ENCODE assay signal across 8 mouse cellular contexts in the genomic region with DNA sequence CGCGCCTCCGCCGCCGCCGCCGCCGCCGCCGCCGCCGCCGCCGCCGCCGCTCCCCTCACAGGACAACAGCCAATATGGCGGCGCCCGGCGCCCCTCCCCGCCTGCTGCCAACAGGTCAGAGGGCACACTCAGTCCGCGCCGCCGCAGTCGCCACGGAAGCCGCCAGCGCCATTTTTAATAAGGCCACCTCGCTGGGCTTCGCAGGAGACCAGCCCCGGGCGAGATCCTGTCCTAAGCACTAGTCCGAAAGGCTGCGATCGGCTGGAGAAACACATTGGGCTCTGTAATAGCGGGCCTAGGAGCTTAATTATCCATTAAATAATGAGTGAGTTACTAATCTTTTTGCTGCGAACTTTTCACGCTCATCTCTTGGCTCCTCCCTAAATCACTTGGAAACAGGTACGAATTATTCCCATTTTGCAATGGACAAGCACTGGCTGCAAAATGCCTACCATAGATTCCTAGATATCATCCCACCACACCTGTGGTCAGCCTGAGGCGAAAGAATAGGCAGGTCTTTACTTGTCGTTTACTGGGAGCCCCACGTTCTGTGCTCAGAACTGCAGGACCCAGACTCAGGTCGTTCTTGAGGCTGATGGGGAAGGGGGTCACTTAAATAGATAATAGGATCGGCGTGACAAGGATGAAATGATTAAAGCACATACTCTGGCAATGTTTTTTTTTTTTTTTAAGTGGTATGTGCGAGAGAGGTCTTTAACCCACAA. TPM values are rescaled to one million over a fixed set of nuclear protein-coding genes. Genes with fewer than 3 reads are reported as not detected.
DNase-seq lines count a peak whose midpoint lies in the region; ATAC-seq and TF ChIP-seq lines count a peak whose summit lies in the region.

TSS of gene Fam193b (minus strand) at position 94 of the 725 bp plus-strand sequence.

- peaks cover 35% of the 10 kb centered on the region for H3K4me1 ChIP-seq in forebrain, embryonic 15.5 days
- H3K4me1 ChIP-seq in lung, adult 2 months (ENCODE audit: control insufficient read depth, insufficient read depth, low read length), result peaks cover 5% of the 10 kb centered on the region

- H3K27ac ChIP-seq in forebrain, embryonic 15.5 days (replicated peaks), result peak within 1 kb of the TSS; percentile 92

- DNase-seq in ES-CJ7 (ENCODE audit: low read depth, low spot score), result peak; percentile 93
- DNase-seq in cerebellum, adult 11 months, result peak; percentile 93
- DNase-seq in heart, postnatal 25 days (ENCODE audit: low spot score), result peak; percentile 89
- peak; percentile 88 to 95 for DNase-seq in layer of hippocampus, adult 18-20 months (ENCODE audit: low spot score in 2 of 2)
- DNase-seq in lung, adult 2 months, result peak; percentile 93
- peak; percentile 89 for DNase-seq in thymus, adult 18-20 months

- 1% methylated on average over 35 of the region's 47 CpGs for WGBS in forebrain, embryonic 15.5 days
- WGBS in lung, adult 2 months, result 2% methylated on average over 47 of the region's 47 CpGs

- intact Hi-C loops in heart, postnatal 25 days (cut with DNase I), result no loop called here

- H3K27me3 ChIP-seq in forebrain, embryonic 15.5 days, result no peaks in the 10 kb centered on the region

- TF ChIP-seq POLR2A in lung, adult 2 months (IDR thresholded peaks at IDR 0.05; ENCODE audit: borderline replicate concordance, extremely low read depth, low read depth, low read length), result peak; percentile 45; the same call in 1 of the 2 replicates

- no peaks in the 10 kb centered on the region; the same call in 1 of the 2 replicates for H3K36me3 ChIP-seq in forebrain, embryonic 15.5 days

- ATAC-seq in forebrain, embryonic 15.5 days (replicated peaks), result peak; percentile 90
- peak; percentile 95 for ATAC-seq in neutrophil, adult 5-6 weeks (ENCODE audit: extremely low read depth, insufficient number of reproducible peaks, low FRiP score, poor library complexity, severe bottlenecking)

- peak within 1 kb of the TSS; percentile 94 for H3K4me3 ChIP-seq in forebrain, embryonic 15.5 days
- H3K4me3 ChIP-seq in lung, adult 2 months (replicated peaks; ENCODE audit: extremely low read depth, low read depth, low read length), result peak within 1 kb of the TSS; percentile 91

- H3K9me3 ChIP-seq in forebrain, embryonic 15.5 days, result no peaks in the 10 kb centered on the region

- H3K4me2 ChIP-seq in forebrain, embryonic 15.5 days (replicated peaks), result peak within 1 kb of the TSS; percentile 92

- TF ChIP-seq CTCF in lung, adult 2 months (IDR thresholded peaks at IDR 0.05; ENCODE audit: insufficient read depth, low read length), result no peak

- peak within 1 kb of the TSS; percentile 98 for H3K9ac ChIP-seq in forebrain, embryonic 15.5 days (replicated peaks)

RNA-seq across cellular contexts. Expression of gene Fam193b, which starts in this region (rescaled TPM):
- 62.4 and 64.3 TPM in 2 replicates for polyA plus RNA-seq in forebrain, embryonic 15.5 days (2015; fragmentation: Nextera tagmentation; extraction: Ambion mirVana)
- 10 to 100 TPM; 18.3 to 19.0 TPM for total RNA-seq in heart, postnatal 25 days (2021)
- 10 to 100 TPM; 77.6 to 79.0 TPM for total RNA-seq in layer of hippocampus, adult 18-20 months (2021)
- 142 and 151 TPM in 2 replicates for polyA plus RNA-seq in lung, adult 2 months (2012; rRNA removed)
- 108 and 118 TPM in 2 replicates for total RNA-seq in neutrophil, adult 5-6 weeks (2017)

Comparison
In these comparisons a context has a peak if more than half of its experiments do, and no peak if none do; other contexts are left out.
1. Peak in every context shown above with its lines: DNase-seq, ATAC-seq, H3K4me3 ChIP-seq and H3K27ac ChIP-seq.